In genomic region chr14:99894062-99894461, GRCm38 (mm10) we compare ENCODE assay signal across 10 mouse cellular contexts.
A peak's percentile ranks its signal among the peaks of the same experiment; 100 is the strongest.
DNase-seq lines count a peak whose midpoint lies in the region; ATAC-seq lines count a peak whose summit lies in the region.
"Had no signal": no experiment of that assay in that cellular context is flagged by ENCODE, and none has a peak within 500 bp of the region (broad histone marks: within the 10 kb centered on the region; RNA-seq: fewer than 3 reads in every experiment).

No protein-coding gene starts in this region.

- 46% methylated on average over 14 of the region's 14 CpGs for WGBS in embryonic facial prominence, embryonic 14.5 days
- 77% methylated on average over 14 of the region's 14 CpGs for WGBS in embryonic facial prominence, embryonic 10.5 days
- 77% methylated on average over 14 of the region's 14 CpGs for WGBS in neural tube, embryonic 12.5 days

- no peaks in the 10 kb centered on the region for H3K27me3 ChIP-seq in embryonic facial prominence, embryonic 14.5 days (replicated peaks; ENCODE audit: control insufficient read depth, insufficient read depth, low read length)
- H3K27me3 ChIP-seq in embryonic facial prominence, embryonic 10.5 days (replicated peaks; ENCODE audit: low read depth, poor library complexity, severe bottlenecking), result no peaks in the 10 kb centered on the region
- H3K27me3 ChIP-seq in neural tube, embryonic 12.5 days (replicated peaks), result no peaks in the 10 kb centered on the region
- H3K27me3 ChIP-seq: midbrain, embryonic 12.5 days had no signal

- intact Hi-C loops in left cerebral cortex, postnatal 25 days (cut with DNase I), result loop anchor here (1.0 to 5.0 kb wide), 3 partner anchors 147 to 752 kb away; partner anchors contain the start of gene Klf5

- DNase-seq in embryonic facial prominence, embryonic 14.5 days (ENCODE audit: low spot score), result peak; percentile 55
- no peak for DNase-seq in embryonic facial prominence, embryonic 10.5 days (ENCODE audit: low spot score)
- no peak for DNase-seq in neural tube, embryonic 10.5 days (ENCODE audit: extremely low spot score, low spot score)
- DNase-seq in left cerebral cortex, postnatal 25 days (ENCODE audit: low spot score in 2 of 2), result peak; percentile 49 to 74
- peak; percentile 68 for DNase-seq in telencephalon, adult 2 months (ENCODE audit: low read depth, low spot score)
- DNase-seq in kidney, adult 9 months, result no peak
- DNase-seq in layer of hippocampus, postnatal 14 days (ENCODE audit: low spot score in 2 of 2), result no peak

- no peak overlapping the region for H3K27ac ChIP-seq in embryonic facial prominence, embryonic 14.5 days (replicated peaks; ENCODE audit: low read depth, low read length)
- no peak overlapping the region for H3K27ac ChIP-seq in embryonic facial prominence, embryonic 10.5 days (replicated peaks)
- H3K27ac ChIP-seq in neural tube, embryonic 12.5 days, result no peak overlapping the region
- H3K27ac ChIP-seq: midbrain, embryonic 12.5 days had no signal

- peak; percentile 35 for ATAC-seq in embryonic facial prominence, embryonic 14.5 days (ENCODE audit: low read depth)
- ATAC-seq in neural tube, embryonic 12.5 days (ENCODE audit: low FRiP score, low read depth), result 0 out of 2 replicates have a peak, but pooled peaks have one; percentile 21

- no peaks in the 10 kb centered on the region for H3K4me1 ChIP-seq in embryonic facial prominence, embryonic 14.5 days (ENCODE audit: control insufficient read depth, insufficient read depth, low read length)
- H3K4me1 ChIP-seq in embryonic facial prominence, embryonic 10.5 days, result no peaks in the 10 kb centered on the region
- no peaks in the 10 kb centered on the region for H3K4me1 ChIP-seq in neural tube, embryonic 12.5 days
- H3K4me1 ChIP-seq: midbrain, embryonic 12.5 days had no signal

- no peaks in the 10 kb centered on the region for H3K9me3 ChIP-seq in embryonic facial prominence, embryonic 14.5 days (ENCODE audit: control insufficient read depth, low read length)
- H3K9me3 ChIP-seq in embryonic facial prominence, embryonic 10.5 days, result no peaks in the 10 kb centered on the region
- no peaks in the 10 kb centered on the region for H3K9me3 ChIP-seq in neural tube, embryonic 12.5 days
- H3K9me3 ChIP-seq: midbrain, embryonic 12.5 days had no signal

- H3K36me3 ChIP-seq in embryonic facial prominence, embryonic 14.5 days (ENCODE audit: control insufficient read depth, insufficient read depth, low read length), result no peaks in the 10 kb centered on the region
- no peaks in the 10 kb centered on the region; the same call in 1 of the 2 replicates for H3K36me3 ChIP-seq in embryonic facial prominence, embryonic 10.5 days (replicated peaks)
- H3K36me3 ChIP-seq in neural tube, embryonic 12.5 days, result no peaks in the 10 kb centered on the region

- H3K9ac ChIP-seq in embryonic facial prominence, embryonic 14.5 days (ENCODE audit: low read depth, low read length), result no peak overlapping the region
- H3K9ac ChIP-seq in neural tube, embryonic 12.5 days, result no peak overlapping the region
- H3K9ac ChIP-seq: midbrain, embryonic 12.5 days had no signal

- H3K4me3 ChIP-seq in embryonic facial prominence, embryonic 14.5 days (ENCODE audit: low read depth, low read length), result no peak overlapping the region
- no peak overlapping the region for H3K4me3 ChIP-seq in embryonic facial prominence, embryonic 10.5 days
- no peak overlapping the region for H3K4me3 ChIP-seq in neural tube, embryonic 12.5 days
- H3K4me3 ChIP-seq: midbrain, embryonic 12.5 days had no signal

- H3K4me2 ChIP-seq in embryonic facial prominence, embryonic 14.5 days (ENCODE audit: low read depth, low read length), result no peak overlapping the region
- H3K4me2 ChIP-seq in neural tube, embryonic 12.5 days (replicated peaks), result no peak overlapping the region
- H3K4me2 ChIP-seq: heart, embryonic 11.5 days; midbrain, embryonic 12.5 days had no signal

Comparison
In these comparisons a context has a peak if more than half of its experiments do, and no peak if none do; other contexts are left out.
1. DNase-seq: peak in embryonic facial prominence, embryonic 14.5 days (single experiment), left cerebral cortex, postnatal 25 days (2 of 2) and telencephalon, adult 2 months (single experiment); none in embryonic facial prominence, embryonic 10.5 days (single experiment), neural tube, embryonic 10.5 days (single experiment), kidney, adult 9 months (single experiment) and layer of hippocampus, postnatal 14 days (0 of 2).